Mouse (Mus musculus) left cerebral cortex, postnatal 25 days (tissue): ENCODE results near the gene Abca1. TPM values are rescaled to one million over a fixed set of nuclear protein-coding genes. Genes with fewer than 3 reads are reported as not detected.

Experiments
- DNase-seq, 2 experiments: peaks; one replicate each; pipeline ENCODE4 v3.0.0; 2022; ENCODE audit warnings: low spot score in 2 of 2, mixed read lengths in 1 of 2
- intact Hi-C: fragments of 180-260 bp; cut with DNase I; formaldehyde crosslinking; loops from one replicate; pipeline ENCODE4 v1.15.1; 2025
- total RNA-seq, 2 experiments: library from RNA; stranded (reverse); gene quantifications; 2 replicates each; pipeline ENCODE4 v1.2.3; 2021

The Abca1 gene
- total RNA-seq, 2 experiments from 2014 or later: 15.2 to 17.4 TPM

- intact Hi-C loops: no loop called here
- no peak for DNase-seq
Measured at GRCm38 (mm10) chr4:53127266-53127665, 32.4 kb downstream of the Abca1 start.

DNA sequence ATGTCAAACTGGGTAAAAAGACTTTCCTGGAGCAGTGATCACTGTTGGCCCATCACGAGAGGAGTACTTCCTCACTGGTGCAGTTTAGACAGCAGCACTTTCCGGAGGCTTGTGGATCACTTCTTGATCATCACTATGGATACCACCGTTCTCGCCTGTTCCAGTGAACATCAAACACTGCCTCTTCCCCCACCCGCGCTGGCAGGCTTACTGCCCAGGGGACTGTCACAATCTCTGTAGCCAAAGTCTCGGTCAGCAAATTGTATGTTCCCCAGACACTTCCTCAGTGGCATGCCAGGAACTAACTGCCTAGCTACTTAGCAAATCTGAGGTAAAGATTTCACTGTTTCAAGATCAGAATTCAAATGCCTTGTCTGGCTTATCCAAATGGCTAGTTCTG is 32.9 kb downstream of the Abca1 start:
- peak; percentile 15 to 33 for DNase-seq
- intact Hi-C loops: no loop called here

DNA sequence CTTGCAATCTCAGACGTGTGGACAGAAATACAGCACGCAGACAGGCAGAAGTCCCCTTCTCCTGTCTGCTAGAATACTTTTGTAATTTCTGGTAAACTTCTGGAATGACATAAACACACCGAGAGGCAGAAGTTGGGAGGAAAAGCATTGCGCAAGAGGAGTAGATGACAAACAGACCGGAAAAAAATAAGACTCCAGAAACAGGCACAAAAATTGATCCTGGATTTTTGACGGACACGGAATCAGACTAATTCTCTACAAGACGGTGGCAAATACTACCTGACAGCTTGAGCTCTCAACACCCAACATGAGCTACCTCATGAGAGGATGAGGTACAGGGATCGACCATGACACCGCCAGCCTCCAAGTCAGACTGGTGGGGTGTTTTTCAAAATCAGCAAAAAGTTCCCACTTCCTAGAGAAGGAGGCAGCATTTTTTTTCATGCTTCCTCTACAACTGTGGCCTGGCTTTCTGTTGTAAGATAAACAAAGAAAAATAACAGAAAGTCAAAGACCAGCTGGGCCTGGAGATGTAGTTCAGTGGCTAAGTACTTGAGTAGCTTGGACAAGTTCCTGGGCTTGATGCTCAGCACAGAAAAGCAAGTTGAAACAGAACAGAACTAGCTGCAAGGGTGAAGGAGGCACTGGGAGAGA is 34.7 kb downstream of the Abca1 start:
- intact Hi-C loops: no loop called here

GRCm38 (mm10) chr4:53122310-53122709 is 37.4 kb downstream of the Abca1 start:
- no peak for DNase-seq
- intact Hi-C loops: no loop called here

More for the DNA sequence above, 34.7 kb downstream of the Abca1 start:
- DNase-seq: no peak

DNA sequence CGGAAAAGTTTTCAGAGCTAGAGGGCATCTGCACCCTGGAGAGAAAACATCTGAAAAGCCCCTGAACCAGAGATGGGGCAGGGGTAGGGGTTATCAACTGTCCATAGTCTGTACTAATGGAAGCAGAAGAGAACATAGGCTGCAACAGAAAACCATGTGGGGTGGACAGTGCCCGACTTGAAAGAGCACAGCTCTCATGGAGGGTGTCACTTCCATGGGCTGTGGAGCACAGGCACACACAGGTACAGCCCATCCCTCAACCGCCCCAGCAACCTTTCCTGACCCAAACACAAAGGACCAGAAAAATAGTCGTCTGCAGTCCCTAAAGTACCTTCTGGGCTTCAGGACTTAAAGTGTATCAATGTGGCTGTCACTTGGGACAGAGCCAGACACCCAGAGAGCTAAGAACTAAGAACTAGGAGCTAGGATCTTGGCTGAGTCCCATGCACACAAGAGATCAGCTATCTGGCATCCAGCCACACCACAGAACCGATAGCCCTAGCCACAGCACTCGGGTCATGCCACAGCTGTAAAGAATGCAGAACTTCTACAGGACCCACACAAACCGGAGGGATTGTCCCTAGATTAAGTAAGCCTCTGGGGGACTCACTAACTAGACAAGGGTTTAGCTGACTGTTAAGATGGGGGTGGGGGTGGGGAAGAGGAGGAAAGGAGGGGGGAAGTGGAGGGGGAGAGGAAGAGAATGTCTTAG is 38.0 kb downstream of the Abca1 start:
- intact Hi-C loops: no loop called here
- peak; percentile 18 to 38 for DNase-seq

GRCm38 (mm10) chr4:53121084-53121483 is 38.6 kb downstream of the Abca1 start:
- intact Hi-C loops: no loop called here
- no peak for DNase-seq

- no peak for DNase-seq
- intact Hi-C loops: no loop called here
Measured at GRCm38 (mm10) chr4:53120038-53120685, 39.5 kb downstream of the Abca1 start.

GRCm38 (mm10) chr4:53118643-53119042 is 41.1 kb downstream of the Abca1 start:
- no peak for DNase-seq
- intact Hi-C loops: loop anchor here (5.0 kb wide), 2 partner anchors 99 to 474 kb away; no protein-coding TSS in a partner anchor

- intact Hi-C loops: loop anchor here (5.0 kb wide), 2 partner anchors 100 to 475 kb away; no protein-coding TSS in a partner anchor
- peak in 1 of 2 experiments; percentile 31 for DNase-seq
Measured at GRCm38 (mm10) chr4:53117610-53118009, 42.1 kb downstream of the Abca1 start.

DNA sequence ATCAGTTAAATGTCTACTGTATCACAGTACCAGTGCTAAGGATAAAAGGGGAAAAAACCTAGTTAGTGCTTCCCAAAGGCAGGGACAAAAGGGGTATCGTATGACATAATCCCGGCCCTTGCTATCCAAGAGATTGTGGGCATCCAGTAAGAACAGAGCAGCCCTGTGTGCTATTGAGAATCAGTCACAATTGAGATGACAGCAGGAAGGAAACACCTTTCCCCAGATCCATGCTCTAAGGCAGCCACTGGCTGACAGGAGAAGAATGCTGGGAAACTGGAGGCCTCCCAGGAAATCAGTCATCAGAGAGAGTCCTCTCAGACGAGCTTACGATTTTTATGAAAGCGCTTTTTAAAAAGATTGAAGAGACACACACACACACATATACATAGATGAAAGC is 42.6 kb downstream of the Abca1 start:
- no peak for DNase-seq
- intact Hi-C loops: loop anchor here (5.0 kb wide), 2 partner anchors 100 to 475 kb away; no protein-coding TSS in a partner anchor

DNA sequence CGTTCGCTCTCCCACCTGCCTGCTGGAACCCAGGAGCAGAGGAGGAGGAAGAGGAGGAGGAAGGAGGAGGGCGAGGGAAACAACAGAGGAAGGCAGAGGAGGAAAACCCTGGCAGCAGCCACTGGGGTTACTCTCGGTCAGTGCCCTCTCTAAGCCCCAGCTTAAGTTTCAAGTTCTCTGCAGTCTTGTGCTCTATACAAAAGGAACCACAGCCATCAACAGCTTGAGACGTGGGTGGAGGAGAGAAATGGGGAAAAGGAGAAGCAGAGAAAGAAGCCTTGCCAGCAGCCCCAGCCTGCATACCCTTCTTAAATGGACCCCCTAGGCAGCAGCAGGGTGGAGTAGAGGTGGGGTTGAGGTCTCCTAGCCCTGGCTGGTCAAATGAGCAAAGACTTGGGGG is 43.8 kb downstream of the Abca1 start:
- peak; percentile 30 to 63 for DNase-seq
- intact Hi-C loops: loop anchor here (5.0 kb wide), 2 partner anchors 101 to 476 kb away; no protein-coding TSS in a partner anchor

DNA sequence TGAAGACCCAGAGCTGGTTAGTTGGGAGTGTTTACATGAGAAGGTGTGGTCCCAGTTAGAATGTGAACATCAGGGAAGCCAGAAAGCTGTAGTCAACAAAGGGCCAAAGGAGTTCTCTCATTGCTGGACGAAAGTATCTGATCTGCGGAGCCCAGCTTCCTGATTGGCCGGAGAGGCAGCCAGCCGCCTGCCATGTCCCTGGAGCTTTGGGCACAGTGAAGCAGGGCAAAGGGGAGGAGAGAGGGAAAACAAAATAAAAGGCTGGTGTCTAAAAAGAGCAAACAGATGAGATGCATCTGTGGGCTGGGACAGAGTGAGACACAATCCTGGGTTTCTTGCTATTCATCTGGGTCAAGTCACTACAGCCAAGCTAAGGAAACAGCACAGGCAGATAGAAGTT is 44.3 kb downstream of the Abca1 start:
- intact Hi-C loops: loop anchor here (5.0 kb wide), 2 partner anchors 102 to 477 kb away; no protein-coding TSS in a partner anchor
- no peak for DNase-seq

DNA sequence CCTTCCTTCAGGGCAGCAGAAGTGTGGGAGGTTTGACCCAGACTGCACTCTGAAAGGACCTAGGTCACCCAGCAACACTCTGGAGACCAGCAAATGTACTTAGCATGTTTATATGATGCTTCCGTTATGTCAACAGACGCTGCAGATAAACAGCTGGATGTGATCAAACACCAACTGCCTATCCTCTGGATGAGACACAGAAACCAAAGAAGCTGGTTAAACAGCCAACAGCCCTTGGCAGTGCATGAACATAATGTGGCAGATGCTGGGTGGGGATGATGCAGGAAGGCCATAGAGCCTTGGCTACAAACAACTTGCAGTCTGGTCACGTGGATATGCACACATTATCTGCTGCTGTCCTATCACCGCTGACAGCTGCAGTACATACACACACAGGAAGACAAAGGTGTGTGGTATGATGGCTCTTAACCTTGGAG is 47.8 kb downstream of the Abca1 start:
- intact Hi-C loops: loop anchor here (2.0 kb wide), 1 partner anchor 47 kb away; the partner anchor contains the start of gene Abca1
- DNase-seq: no peak

GRCm38 (mm10) chr4:53110356-53110755 is 49.3 kb downstream of the Abca1 start:
- peak; percentile 28 to 38 for DNase-seq
- intact Hi-C loops: loop anchor here (1.0 to 2.0 kb wide), 2 partner anchors 48 to 245 kb away; partner anchors contain the start of gene Abca1

GRCm38 (mm10) chr4:53109381-53109928 is 50.2 kb downstream of the Abca1 start:
- intact Hi-C loops: no loop called here
- DNase-seq: no peak

DNA sequence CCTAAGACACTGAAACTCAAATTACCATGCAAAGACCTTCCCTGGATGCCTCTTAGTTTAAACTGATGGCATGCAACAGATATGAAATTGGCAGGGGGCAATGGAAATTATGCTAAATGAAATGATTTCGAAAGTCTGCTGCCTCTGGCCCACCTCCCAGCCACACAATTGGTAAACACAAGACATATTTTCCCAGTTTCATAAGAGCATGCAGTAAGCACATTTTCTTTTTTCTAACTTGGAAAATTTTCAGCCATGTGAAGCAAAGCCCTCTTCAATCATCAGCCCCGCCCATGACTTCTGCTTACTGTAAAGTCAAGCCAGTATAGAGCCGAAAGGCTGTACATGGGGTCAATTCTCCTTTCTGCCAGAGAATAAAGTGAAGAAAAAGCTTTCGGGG is 51.5 kb downstream of the Abca1 start:
- no peak for DNase-seq
- intact Hi-C loops: no loop called here

GRCm38 (mm10) chr4:53106732-53107131 is 53.0 kb downstream of the Abca1 start:
- intact Hi-C loops: no loop called here
- no peak for DNase-seq

DNA sequence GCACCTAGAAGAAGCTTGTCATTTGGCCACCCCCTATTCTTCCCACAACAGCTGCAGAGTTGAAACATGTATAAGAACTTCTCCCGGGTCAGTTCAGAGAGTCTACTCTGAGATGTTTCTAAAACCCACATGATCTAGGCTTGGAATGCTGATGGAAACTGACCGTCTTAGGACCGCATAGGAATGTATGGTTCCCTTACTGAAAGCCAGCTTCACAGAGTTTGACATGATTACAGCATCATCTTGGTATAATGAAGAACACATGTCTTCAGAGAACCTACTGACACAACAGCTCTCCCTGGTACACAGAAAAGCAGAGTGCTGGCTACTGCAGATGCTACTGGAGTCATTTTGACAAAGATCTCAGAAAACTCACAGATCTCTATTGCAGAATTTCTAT is 53.6 kb downstream of the Abca1 start:
- intact Hi-C loops: no loop called here
- no peak for DNase-seq

DNA sequence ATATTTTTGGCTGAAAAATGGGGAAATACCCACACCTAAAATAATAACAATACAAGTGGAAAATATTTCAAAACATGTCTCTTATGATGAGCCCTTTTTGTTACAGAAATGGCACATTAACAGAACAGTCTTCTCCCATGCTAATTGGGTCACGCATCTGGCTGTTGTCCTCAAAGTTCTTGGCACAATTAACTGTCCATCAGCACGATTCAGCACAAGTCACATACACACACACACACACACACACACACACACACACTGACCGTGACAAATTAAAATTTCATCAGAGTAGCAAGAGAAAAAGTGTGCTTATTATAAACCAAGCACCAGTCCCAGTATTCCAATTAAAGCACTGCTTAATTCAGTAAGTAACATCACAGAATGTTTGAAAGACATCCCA is 55.1 kb downstream of the Abca1 start:
- no peak for DNase-seq
- intact Hi-C loops: no loop called here

- DNase-seq: no peak
- intact Hi-C loops: no loop called here
Measured at GRCm38 (mm10) chr4:53102529-53102928, 57.2 kb downstream of the Abca1 start.
